Mouse (Mus musculus) G1E (cell line): ENCODE data around the gene Birc6. TPM values are rescaled to one million over a fixed set of nuclear protein-coding genes. Genes with fewer than 3 reads are reported as not detected.

Experiments
- ATAC-seq: 2 replicates; pipeline ENCODE4 v1.8.0; 2016; ENCODE audit warnings: mild to moderate bottlenecking; ENCODE audit not compliant: insufficient number of reproducible peaks, poor library complexity, low FRiP score, severe bottlenecking; ENCODE audit errors: extremely low read depth
- DNase-seq: peaks from one replicate; pipeline ENCODE4 v3.0.0; 2012; ENCODE audit warnings: low spot score
- H3K27me3 ChIP-seq: 2 replicates; pipeline ENCODE4 v1.6.1; 2012; ENCODE audit warnings: mild to moderate bottlenecking, low read length, inconsistent platforms; ENCODE audit not compliant: insufficient read depth
- H3K36me3 ChIP-seq: replicated peaks from 2 replicates; pipeline ENCODE3; 2012; ENCODE audit warnings: mild to moderate bottlenecking, inconsistent platforms
- H3K4me1 ChIP-seq: 2 replicates; pipeline ENCODE4 v1.6.1; 2012; ENCODE audit warnings: low read depth, low read length, inconsistent platforms, mixed read lengths; ENCODE audit not compliant: insufficient read depth
- H3K4me3 ChIP-seq: 2 replicates; pipeline ENCODE4 v1.5.1; 2012; ENCODE audit warnings: low read depth, mild to moderate bottlenecking, inconsistent platforms, low read length, moderate library complexity, mixed read lengths
- H3K9me3 ChIP-seq: replicated peaks from 2 replicates; pipeline ENCODE4 v1.6.1; 2012; ENCODE audit warnings: inconsistent platforms
- CTCF ChIP-seq: IDR thresholded peaks from 2 replicates; pipeline ENCODE4 v1.5.1; 2012; ENCODE audit warnings: low read depth, low read length, inconsistent platforms, mixed read lengths
- GATA1 ChIP-seq: IDR thresholded peaks from 2 replicates; pipeline ENCODE4 v1.6.1; 2012; ENCODE audit warnings: borderline replicate concordance, low read length, inconsistent platforms, mixed read lengths
- GATA2 ChIP-seq: IDR thresholded peaks from 2 replicates; pipeline ENCODE4 v1.6.1; 2012; ENCODE audit warnings: low read depth, low read length, inconsistent platforms, borderline replicate concordance
- POLR2AphosphoS5 ChIP-seq: IDR thresholded peaks from 2 replicates; pipeline ENCODE4 v1.6.1; 2012; ENCODE audit warnings: low read depth, low read length, inconsistent platforms; ENCODE audit not compliant: insufficient replicate concordance
- TAL1 ChIP-seq: conservative IDR thresholded peaks from 2 replicates; pipeline ENCODE4 v1.6.1; 2012; ENCODE audit warnings: low read depth, low read length, inconsistent platforms, mixed read lengths
- polyA plus RNA-seq: library from polyadenylated mRNA; stranded (reverse); fragments of >175 nt; gene quantifications from 2 replicates; pipeline ENCODE4 v1.2.3, GENCODE M21; 2012
- total RNA-seq, 2 experiments: library from RNA; stranded (forward) in 1 of 2; stranded (reverse) in 1 of 2; fragments of 200-1000 nt in 1 of 2; fragments of >200 nt in 1 of 2; fragmentation: Nextera tagmentation in 1 of 2; gene quantifications; 2 replicates each; pipeline ENCODE4 v1.2.3; 2014 to 2017

Birc6 gene
- total and polyA plus RNA-seq, 3 experiments = 33.4 to 266 (median 151) TPM

- DNase-seq = no peak
- H3K36me3 ChIP-seq = peaks cover 77% of the 10 kb centered on the region
Observed at GRCm38 (mm10) chr17:74630798-74631197, 102.7 kb downstream of the Birc6 start.

GRCm38 (mm10) chr17:74642445-74642844, 114.3 kb downstream of the Birc6 start:
- Histone ChIP-seq H3K9me3 (no peaks in the 10 kb centered on the region), H3K27me3 (no peaks in the 10 kb centered on the region), H3K4me3 (no peak overlapping the region), H3K4me1 (peaks cover 3% of the 10 kb centered on the region), H3K36me3 (peaks cover 75% of the 10 kb centered on the region)
- no peak for TF ChIP-seq POLR2AphosphoS5
- TF ChIP-seq TAL1 = no peak
- TF ChIP-seq CTCF = no peak
- no peak for TF ChIP-seq GATA1
- TF ChIP-seq GATA2 = no peak
- DNase-seq (no peak), ATAC-seq (no peak)

More at GRCm38 (mm10) chr17:74630798-74631197, 102.7 kb downstream of the Birc6 start:
- no peak for ATAC-seq
- no peaks in the 10 kb centered on the region for H3K4me1 ChIP-seq
- TF ChIP-seq TAL1 = no peak
- no peak for TF ChIP-seq GATA2
- no peak for TF ChIP-seq CTCF
- no peak for TF ChIP-seq POLR2AphosphoS5
- TF ChIP-seq GATA1 = no peak
- H3K9me3 ChIP-seq = no peaks in the 10 kb centered on the region
- H3K27me3 ChIP-seq = no peaks in the 10 kb centered on the region
- H3K4me3 ChIP-seq = no peak overlapping the region

- no peaks in the 10 kb centered on the region for H3K9me3 ChIP-seq
- no peaks in the 10 kb centered on the region for H3K4me1 ChIP-seq
- H3K4me3 ChIP-seq = no peak overlapping the region
- peaks cover 66% of the 10 kb centered on the region for H3K36me3 ChIP-seq
- H3K27me3 ChIP-seq = no peaks in the 10 kb centered on the region
- TF ChIP-seq CTCF (no peak), GATA2 (no peak), POLR2AphosphoS5 (no peak), GATA1 (no peak), TAL1 (no peak)
- ATAC-seq = no peak
- no peak for DNase-seq
Observed at GRCm38 (mm10) chr17:74658362-74658761, 130.3 kb downstream of the Birc6 start.

GRCm38 (mm10) chr17:74668010-74668409, 139.9 kb downstream of the Birc6 start:
- Histone ChIP-seq H3K36me3 (peaks cover 77% of the 10 kb centered on the region), H3K27me3 (no peaks in the 10 kb centered on the region), H3K4me3 (no peak overlapping the region), H3K4me1 (no peaks in the 10 kb centered on the region), H3K9me3 (no peaks in the 10 kb centered on the region)
- TF ChIP-seq CTCF (no peak), GATA1 (no peak), TAL1 (no peak), POLR2AphosphoS5 (no peak), GATA2 (no peak)
- no peak for DNase-seq
- ATAC-seq = no peak

GRCm38 (mm10) chr17:74670031-74670430, 141.9 kb downstream of the Birc6 start:
- no peak for ATAC-seq
- no peak for DNase-seq
- Histone ChIP-seq H3K36me3 (peaks cover 71% of the 10 kb centered on the region), H3K4me1 (no peaks in the 10 kb centered on the region), H3K27me3 (no peaks in the 10 kb centered on the region), H3K4me3 (no peak overlapping the region), H3K9me3 (no peaks in the 10 kb centered on the region)
- no peak for TF ChIP-seq CTCF
- no peak for TF ChIP-seq GATA1
- no peak for TF ChIP-seq POLR2AphosphoS5
- no peak for TF ChIP-seq TAL1
- TF ChIP-seq GATA2 = no peak

GRCm38 (mm10) chr17:74672446-74672845, 144.4 kb downstream of the Birc6 start:
- H3K4me1 ChIP-seq = no peaks in the 10 kb centered on the region
- ATAC-seq (no peak), DNase-seq (no peak)
- H3K36me3 ChIP-seq = peaks cover 73% of the 10 kb centered on the region
- H3K9me3 ChIP-seq = no peaks in the 10 kb centered on the region
- H3K4me3 ChIP-seq = no peak overlapping the region
- TF ChIP-seq CTCF (no peak), POLR2AphosphoS5 (no peak), TAL1 (no peak), GATA1 (no peak)
- H3K27me3 ChIP-seq = no peaks in the 10 kb centered on the region
